Mouse (Mus musculus) stomach, embryonic 15.5 days (tissue): ENCODE data around the gene Slc39a8. TPM values are rescaled to one million over a fixed set of nuclear protein-coding genes. Genes with fewer than 3 reads are reported as not detected.

Experiments used
- ATAC-seq: fragments of 200-750 bp; cut with Nextera tagmentation; 2 replicates; pipeline ENCODE4 v1.8.0; 2017; ENCODE audit warnings: low read depth, moderate number of reproducible peaks, moderate TSS enrichment; ENCODE audit not compliant: insufficient read depth, low FRiP score
- H3K27ac ChIP-seq: fragments of 300-500 bp; sonication (generic); 2 replicates; pipeline ENCODE4 v1.5.1; 2015; ENCODE audit warnings: mild to moderate bottlenecking, inconsistent platforms
- H3K27me3 ChIP-seq: fragments of 300-500 bp; sonication (generic); replicated peaks from 2 replicates; pipeline ENCODE4 v1.6.1; 2015; ENCODE audit warnings: inconsistent platforms
- H3K36me3 ChIP-seq: fragments of 300-500 bp; sonication (generic); 2 replicates; pipeline ENCODE4 v1.6.1; 2015; ENCODE audit warnings: inconsistent platforms
- H3K4me1 ChIP-seq: fragments of 300-500 bp; sonication (generic); 2 replicates; pipeline ENCODE4 v1.6.1; 2015; ENCODE audit warnings: inconsistent platforms
- H3K4me2 ChIP-seq: fragments of 300-500 bp; sonication (generic); 2 replicates; pipeline ENCODE4 v1.6.1; 2015; ENCODE audit warnings: mild to moderate bottlenecking, inconsistent platforms
- H3K4me3 ChIP-seq: fragments of 300-500 bp; sonication (generic); replicated peaks from 2 replicates; pipeline ENCODE4 v1.5.1; 2015; ENCODE audit warnings: inconsistent platforms
- H3K9ac ChIP-seq: fragments of 300-500 bp; sonication (generic); 2 replicates; pipeline ENCODE4 v1.6.1; 2015; ENCODE audit warnings: inconsistent platforms
- H3K9me3 ChIP-seq: fragments of 300-500 bp; sonication (generic); 2 replicates; pipeline ENCODE4 v1.6.1; 2016; ENCODE audit warnings: inconsistent platforms
- WGBS: fragments of 180-500 bp; shearing (Covaris S2); methylation state at CpG from one replicate; pipeline ENCODE4 v1.1.7; 2015; 5-methylcytosine and 5-hydroxymethylcytosine counted together
- polyA plus RNA-seq: library from polyadenylated mRNA; unstranded; fragments of >200 nt; fragmentation: Nextera tagmentation; extraction: Ambion mirVana; gene quantifications from 2 replicates; pipeline ENCODE4 v1.2.1, GENCODE M21; 2015

Slc39a8 gene
- 13.3 and 15.4 TPM in 2 replicates for polyA plus RNA-seq

DNA sequence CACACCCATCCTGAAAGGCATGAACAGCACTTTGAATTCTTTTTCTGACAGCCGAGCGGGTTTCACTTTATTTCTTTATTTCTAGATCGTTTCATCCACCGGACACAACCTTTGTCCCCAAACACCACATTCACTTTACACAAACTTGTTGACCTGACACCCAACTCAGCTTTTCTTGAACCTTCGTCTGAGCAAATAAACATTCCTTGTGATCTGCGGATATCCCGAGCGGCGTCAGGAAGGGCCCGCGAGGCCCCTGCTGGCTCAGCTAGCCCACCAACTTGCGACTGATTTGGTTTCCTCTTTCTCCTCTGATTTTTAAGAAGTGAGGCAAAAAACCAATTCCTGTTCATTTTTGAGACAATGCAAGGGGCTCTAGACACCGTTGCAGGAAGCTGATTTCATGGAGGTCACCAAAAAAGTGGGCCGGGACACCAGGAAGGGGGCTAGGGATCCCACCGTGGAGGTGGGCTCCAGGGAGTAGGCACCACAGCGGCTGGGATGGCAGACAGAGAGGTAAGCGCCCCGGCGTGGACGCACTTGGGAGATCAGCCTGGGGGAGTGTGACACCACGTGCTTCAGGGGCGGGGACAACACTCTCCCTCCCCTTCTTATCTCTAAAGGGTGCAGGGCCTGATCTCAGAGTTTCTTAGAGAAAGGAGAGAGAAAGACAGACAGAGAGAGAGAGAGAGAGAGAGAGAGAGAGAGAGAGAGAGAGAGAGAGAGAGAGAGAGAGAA is at the start of gene Slc39a8:
Gene Slc39a8 (plus strand): TSS at position 264 of the 738 bp plus-strand sequence.
- H3K9ac ChIP-seq = peak within 1 kb of the TSS; percentile 65
- peaks cover 5% of the 10 kb centered on the region; the same call in 1 of the 2 replicates for H3K4me1 ChIP-seq
- no peaks in the 10 kb centered on the region for H3K27me3 ChIP-seq
- WGBS = 3% methylated on average over 22 of the region's 22 CpGs
- peak within 1 kb of the TSS; percentile 98 for H3K4me2 ChIP-seq
- ATAC-seq = peak; percentile 95
- H3K4me3 ChIP-seq = peak within 1 kb of the TSS; percentile 59
- no peaks in the 10 kb centered on the region for H3K36me3 ChIP-seq
- peak within 1 kb of the TSS; percentile 71 for H3K27ac ChIP-seq
- no peaks in the 10 kb centered on the region for H3K9me3 ChIP-seq

DNA sequence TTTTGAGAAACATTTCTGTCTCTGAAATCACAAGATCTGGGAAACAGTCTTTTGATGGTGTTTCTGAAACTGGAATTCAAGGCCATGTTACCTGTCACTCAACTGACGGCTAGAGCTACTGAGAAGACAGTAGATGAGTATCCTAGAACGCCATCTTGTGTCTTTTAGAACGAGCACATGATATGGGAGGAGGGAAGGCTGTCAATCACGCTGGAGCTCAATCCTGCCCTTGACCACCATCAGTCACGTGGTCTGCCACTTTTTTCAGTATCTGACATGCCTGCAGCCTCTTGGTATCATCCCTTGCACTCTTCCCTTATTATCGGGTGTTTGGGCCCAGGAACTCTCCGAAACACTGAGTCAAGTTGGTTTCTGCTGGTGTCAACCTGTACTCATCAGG is 40.0 kb upstream of the Slc39a8 start:
- WGBS = 83% methylated on average over 7 of the region's 7 CpGs
- H3K4me3 ChIP-seq = no peak overlapping the region
- H3K9me3 ChIP-seq = no peaks in the 10 kb centered on the region
- no peak overlapping the region for H3K27ac ChIP-seq
- no peak for ATAC-seq
- no peaks in the 10 kb centered on the region for H3K36me3 ChIP-seq
- no peaks in the 10 kb centered on the region for H3K4me1 ChIP-seq
- H3K9ac ChIP-seq = no peak overlapping the region
- H3K4me2 ChIP-seq = no peak overlapping the region
- no peaks in the 10 kb centered on the region for H3K27me3 ChIP-seq

DNA sequence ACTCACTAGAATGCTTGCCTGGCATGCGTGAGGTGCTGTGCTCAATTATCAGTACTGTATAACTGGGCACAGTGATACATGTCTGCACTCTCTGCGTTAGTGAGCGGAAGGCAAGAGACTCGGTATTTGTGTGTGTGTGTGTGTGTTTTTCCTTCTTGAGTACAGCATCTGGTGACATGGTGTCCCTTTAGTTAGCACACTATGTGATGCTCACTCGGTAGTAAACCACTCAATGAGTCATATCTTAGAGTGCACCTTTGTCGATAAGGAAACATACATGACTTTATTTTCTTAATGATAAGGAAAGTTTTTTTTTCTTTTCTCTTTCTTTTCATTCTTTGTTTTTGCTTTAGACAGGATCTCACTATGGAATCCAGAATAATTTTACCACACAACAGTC is 29.0 kb upstream of the Slc39a8 start:
- no peaks in the 10 kb centered on the region for H3K36me3 ChIP-seq
- H3K4me1 ChIP-seq = no peaks in the 10 kb centered on the region
- H3K9me3 ChIP-seq = no peaks in the 10 kb centered on the region
- no peaks in the 10 kb centered on the region for H3K27me3 ChIP-seq
- H3K4me2 ChIP-seq = no peak overlapping the region
- no peak overlapping the region for H3K27ac ChIP-seq
- no peak for ATAC-seq
- H3K4me3 ChIP-seq = no peak overlapping the region
- 86% methylated on average over 6 of the region's 6 CpGs for WGBS
- no peak overlapping the region for H3K9ac ChIP-seq

DNA sequence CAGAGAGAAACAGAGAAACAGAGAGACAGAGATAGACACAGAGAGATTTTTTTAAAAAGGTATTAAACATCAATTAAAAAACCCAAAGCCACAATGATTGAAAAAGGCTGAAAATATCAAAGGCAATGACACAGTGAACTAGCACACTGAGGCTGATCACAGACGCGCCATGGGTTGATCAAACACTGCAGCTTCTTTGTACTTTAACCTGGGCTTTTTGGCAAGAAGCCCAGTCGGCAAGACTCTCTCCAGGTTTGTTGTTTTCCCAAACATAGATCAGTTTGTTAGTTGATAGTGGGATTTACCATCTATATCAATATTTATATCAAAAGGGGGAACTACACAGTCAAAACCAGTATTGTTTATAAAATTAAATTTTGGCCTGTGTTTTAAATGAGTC is 26.8 kb upstream of the Slc39a8 start:
- H3K9ac ChIP-seq = no peak overlapping the region
- H3K4me2 ChIP-seq = no peak overlapping the region
- H3K9me3 ChIP-seq = no peaks in the 10 kb centered on the region
- 29% methylated on average over 3 of the region's 3 CpGs for WGBS
- H3K27ac ChIP-seq = no peak overlapping the region
- no peaks in the 10 kb centered on the region for H3K4me1 ChIP-seq
- H3K36me3 ChIP-seq = no peaks in the 10 kb centered on the region
- no peak for ATAC-seq
- H3K27me3 ChIP-seq = no peaks in the 10 kb centered on the region
- no peak overlapping the region for H3K4me3 ChIP-seq

DNA sequence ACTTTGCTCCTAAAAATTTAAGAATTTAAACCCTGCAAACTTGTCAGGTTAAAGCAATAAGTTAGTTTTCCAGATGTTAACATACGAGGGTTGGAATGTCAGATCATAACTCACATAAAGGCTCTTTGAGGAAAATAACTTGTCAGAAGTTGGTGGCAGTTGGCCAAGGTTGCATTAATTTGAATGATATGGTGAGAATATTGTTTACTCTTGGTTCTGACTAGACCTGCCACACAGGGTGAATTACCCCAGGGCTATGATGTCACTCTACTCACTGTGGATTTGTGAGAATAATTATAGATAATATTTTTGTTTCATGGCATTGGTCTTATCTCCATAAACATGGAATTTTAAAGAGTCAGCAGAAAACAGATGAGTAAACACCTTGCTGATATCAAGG is 26.4 kb upstream of the Slc39a8 start:
- ATAC-seq = peak; percentile 80
- no peaks in the 10 kb centered on the region for H3K9me3 ChIP-seq
- H3K4me2 ChIP-seq = no peak overlapping the region
- H3K4me3 ChIP-seq = no peak overlapping the region
- 24% methylated on average over 1 of the region's 1 CpGs for WGBS
- H3K27ac ChIP-seq = no peak overlapping the region
- no peaks in the 10 kb centered on the region for H3K4me1 ChIP-seq
- H3K9ac ChIP-seq = no peak overlapping the region
- no peaks in the 10 kb centered on the region for H3K36me3 ChIP-seq
- no peaks in the 10 kb centered on the region for H3K27me3 ChIP-seq

DNA sequence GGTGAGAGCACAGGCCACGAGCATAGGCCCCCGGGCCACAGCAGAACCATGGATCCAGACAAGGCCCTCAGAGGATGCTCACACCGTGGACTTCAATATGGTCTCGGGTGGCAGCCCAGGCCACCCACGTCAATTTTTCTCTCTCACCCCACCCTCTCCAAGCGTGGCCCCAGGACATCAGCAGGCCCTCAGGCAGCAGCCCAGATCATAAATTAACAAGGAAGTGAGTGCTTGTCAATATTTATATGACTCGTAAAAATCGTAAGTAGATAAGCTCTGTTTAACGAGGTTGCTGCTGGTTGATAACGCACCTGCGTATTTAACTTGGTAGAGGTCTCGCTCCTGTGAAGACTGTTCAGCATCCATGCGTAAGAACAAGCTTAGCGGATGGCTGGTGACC is 10.4 kb upstream of the Slc39a8 start:
- WGBS = 56% methylated on average over 14 of the region's 14 CpGs
- ATAC-seq = peak; percentile 56
- Histone ChIP-seq H3K4me2 (no peak overlapping the region), H3K36me3 (no peaks in the 10 kb centered on the region), H3K4me1 (no peaks in the 10 kb centered on the region), H3K27ac (no peak overlapping the region), H3K27me3 (no peaks in the 10 kb centered on the region), H3K4me3 (no peak overlapping the region), H3K9me3 (no peaks in the 10 kb centered on the region), H3K9ac (no peak overlapping the region)

DNA sequence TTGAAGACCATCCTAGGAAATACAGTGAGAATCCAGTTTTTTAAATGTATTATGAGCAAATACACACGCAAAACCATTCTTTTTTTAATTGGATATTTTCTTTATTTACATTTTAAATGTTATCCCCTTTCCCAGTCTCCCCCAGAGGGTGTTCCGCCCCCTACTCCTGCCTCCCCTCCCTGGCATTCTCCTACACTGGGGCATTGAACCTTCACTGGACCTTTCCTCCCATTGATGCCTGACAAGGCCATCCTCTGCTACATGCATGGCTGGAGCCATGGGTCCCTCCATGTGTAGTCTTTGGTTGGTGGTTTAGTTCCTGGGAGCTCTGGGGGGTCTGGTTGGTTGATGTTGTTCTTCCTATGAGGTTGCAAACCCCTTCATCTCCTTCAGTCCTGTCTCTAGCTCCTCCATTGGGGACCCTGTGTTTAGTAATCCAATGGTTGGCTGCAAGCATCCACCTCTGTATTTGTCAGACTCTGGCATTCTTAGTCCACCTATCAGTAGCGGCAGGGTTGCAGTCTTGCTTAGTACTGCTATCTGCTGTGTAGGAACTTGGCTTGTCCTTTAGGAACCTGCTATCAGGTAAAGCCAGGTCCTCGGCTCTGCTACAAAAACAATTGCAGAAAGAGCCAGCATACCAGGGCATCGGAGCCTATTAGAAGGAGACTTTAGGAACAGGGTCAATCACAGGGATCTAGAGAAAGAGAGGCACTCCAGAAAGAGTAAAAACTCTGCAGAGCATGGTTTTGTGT is 8.9 kb upstream of the Slc39a8 start:
- Histone ChIP-seq H3K9me3 (no peaks in the 10 kb centered on the region), H3K4me2 (no peak overlapping the region), H3K27ac (no peak overlapping the region), H3K27me3 (no peaks in the 10 kb centered on the region), H3K4me1 (no peaks in the 10 kb centered on the region), H3K36me3 (no peaks in the 10 kb centered on the region), H3K4me3 (no peak overlapping the region), H3K9ac (no peak overlapping the region)
- WGBS = 86% methylated on average over 5 of the region's 5 CpGs
- ATAC-seq = no peak

DNA sequence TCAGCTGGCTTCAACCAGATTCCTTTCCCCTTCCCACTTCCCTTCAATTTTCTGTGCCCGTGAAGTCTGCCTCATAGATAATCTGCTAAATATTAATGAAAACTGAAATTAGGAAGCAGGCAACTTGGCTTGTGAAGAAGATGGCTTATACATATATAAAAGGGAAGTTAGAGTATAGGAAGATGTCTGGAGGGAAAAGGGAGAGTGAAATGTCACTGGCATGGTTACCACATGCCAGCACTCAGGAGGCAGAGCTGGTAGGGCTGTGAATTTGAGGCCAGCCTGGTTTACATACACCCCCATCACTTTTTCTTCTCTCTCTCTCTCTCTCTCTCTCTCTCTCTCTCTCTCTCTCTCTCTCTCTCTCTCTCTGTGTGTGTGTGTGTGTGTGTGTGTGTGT is 8.0 kb upstream of the Slc39a8 start:
- H3K36me3 ChIP-seq = no peaks in the 10 kb centered on the region

DNA sequence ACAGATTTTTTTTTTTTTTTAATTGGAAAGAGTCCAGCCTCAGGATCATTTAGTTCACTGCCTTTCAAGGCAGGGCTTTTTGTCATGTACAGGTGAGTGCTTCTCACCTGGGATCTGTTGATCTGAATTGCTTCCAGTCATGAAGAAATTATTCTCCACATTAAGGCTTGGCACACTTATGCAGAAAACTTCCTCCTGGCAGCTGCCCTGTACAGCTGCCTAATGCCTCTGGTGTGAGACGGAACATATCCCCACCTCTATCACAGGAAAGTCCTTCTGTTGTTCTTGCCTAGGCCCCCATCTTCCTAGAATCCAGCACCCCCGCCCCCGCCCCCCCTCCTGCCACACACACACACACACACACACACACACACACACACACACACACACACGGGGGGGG is 643 bp upstream of the Slc39a8 start:
- Histone ChIP-seq H3K9ac (no peak overlapping the region), H3K9me3 (no peaks in the 10 kb centered on the region), H3K4me1 (peaks cover 5% of the 10 kb centered on the region; the same call in 1 of the 2 replicates), H3K4me3 (no peak overlapping the region), H3K27me3 (no peaks in the 10 kb centered on the region), H3K36me3 (no peaks in the 10 kb centered on the region), H3K4me2 (no peak overlapping the region), H3K27ac (no peak overlapping the region)
- WGBS = 29% methylated on average over 3 of the region's 4 CpGs
- ATAC-seq = no peak

More for the DNA sequence above, 8.0 kb upstream of the Slc39a8 start:
- Histone ChIP-seq H3K27me3 (no peaks in the 10 kb centered on the region), H3K4me2 (no peak overlapping the region), H3K27ac (no peak overlapping the region), H3K9me3 (no peaks in the 10 kb centered on the region), H3K4me3 (no peak overlapping the region), H3K4me1 (no peaks in the 10 kb centered on the region), H3K9ac (no peak overlapping the region)
- WGBS = 70% methylated on average over 1 of the region's 1 CpGs
- ATAC-seq = no peak

DNA sequence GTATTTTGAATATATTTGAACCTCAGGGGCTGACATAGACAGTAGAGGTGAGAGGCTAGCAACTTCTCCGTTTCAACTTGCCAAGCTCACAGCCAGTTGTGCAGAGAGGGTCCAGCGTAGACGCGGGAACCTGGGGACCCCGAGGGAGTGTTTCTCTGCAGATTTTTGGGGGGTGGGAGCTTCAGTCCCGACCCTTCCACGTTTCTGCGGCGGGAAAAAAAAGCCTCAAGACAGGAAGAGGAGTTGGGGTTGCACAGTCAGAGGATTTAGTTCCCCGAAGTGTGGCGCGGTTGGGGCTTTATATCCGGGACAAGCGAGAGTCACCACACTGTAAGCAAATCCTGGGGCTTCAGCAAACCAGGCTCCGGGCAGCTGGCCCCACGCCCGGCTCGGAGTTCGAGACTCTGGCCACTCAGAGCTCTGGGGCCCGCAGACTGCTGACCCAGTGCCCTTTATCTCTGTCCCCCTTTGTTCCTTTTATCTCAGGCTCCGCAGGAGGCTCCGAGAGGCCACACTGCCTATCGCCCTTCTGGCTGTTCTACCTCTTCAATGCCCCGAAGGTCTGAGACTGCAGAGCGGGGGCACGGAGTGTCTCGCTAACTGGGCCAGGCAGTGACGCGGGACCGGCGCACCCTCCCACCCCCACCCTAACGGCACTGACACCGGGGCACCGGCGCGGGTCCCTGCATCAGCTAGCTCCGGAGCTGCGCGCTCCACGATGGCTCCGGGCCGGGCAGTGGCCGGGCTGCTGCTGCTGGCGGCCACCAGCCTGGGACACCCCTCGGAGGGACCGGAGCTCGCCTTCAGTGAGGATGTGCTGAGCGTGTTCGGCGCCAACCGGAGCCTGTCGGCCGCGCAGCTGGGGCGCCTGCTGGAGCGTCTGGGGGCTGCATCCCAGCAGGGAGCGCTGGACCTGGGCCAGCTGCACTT is 940 bp downstream of the Slc39a8 start:
- Histone ChIP-seq H3K27ac (peak overlapping the region; percentile 71), H3K9ac (peak overlapping the region; percentile 65), H3K4me3 (peak overlapping the region; percentile 59), H3K4me1 (peaks cover 5% of the 10 kb centered on the region; the same call in 1 of the 2 replicates), H3K27me3 (no peaks in the 10 kb centered on the region), H3K9me3 (no peaks in the 10 kb centered on the region), H3K4me2 (peak overlapping the region; percentile 98), H3K36me3 (no peaks in the 10 kb centered on the region)
- peak; percentile 67 for ATAC-seq
- WGBS = under 1% methylated on average over 57 of the region's 57 CpGs

DNA sequence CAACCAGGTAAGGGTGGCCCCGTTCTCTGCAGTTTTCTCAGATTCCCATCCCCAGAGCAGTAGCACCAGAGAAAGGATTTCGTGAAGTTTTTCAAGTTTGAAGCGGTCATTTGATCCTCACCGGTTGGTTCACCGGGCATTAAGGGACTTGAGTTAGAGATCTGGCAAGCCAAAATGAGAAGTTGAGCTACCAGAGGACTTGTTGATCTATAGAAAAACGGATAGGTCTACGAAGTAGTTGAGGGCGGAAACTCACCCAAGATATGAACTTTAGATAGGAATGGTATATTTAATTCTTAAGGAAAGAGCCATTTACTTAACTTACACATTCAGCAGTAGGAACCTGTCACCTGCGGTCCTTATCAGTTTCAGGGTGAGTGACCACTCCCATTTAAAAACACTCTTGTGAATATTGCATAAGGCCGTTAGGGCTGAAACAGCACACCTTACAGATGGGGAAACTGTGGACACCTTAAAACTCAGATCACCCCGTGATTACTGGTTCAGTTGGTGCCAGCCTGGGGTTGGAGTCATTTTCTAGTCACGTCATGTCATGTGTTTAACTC is 1.7 kb downstream of the Slc39a8 start:
- ATAC-seq = no peak
- no peaks in the 10 kb centered on the region for H3K36me3 ChIP-seq

More for the DNA sequence above, 1.7 kb downstream of the Slc39a8 start:
- Histone ChIP-seq H3K9me3 (no peaks in the 10 kb centered on the region), H3K9ac (peak overlapping the region; percentile 65; the same call in 1 of the 2 replicates), H3K27me3 (no peaks in the 10 kb centered on the region), H3K4me2 (peak overlapping the region; percentile 98), H3K4me3 (peak overlapping the region; percentile 59), H3K4me1 (peaks cover 5% of the 10 kb centered on the region; the same call in 1 of the 2 replicates), H3K27ac (no peak overlapping the region)
- WGBS = 18% methylated on average over 12 of the region's 12 CpGs
